Mouse (Mus musculus) liver, embryonic 14.5 days (tissue): ENCODE data around the gene Olfr1049. TPM values are rescaled to one million over a fixed set of nuclear protein-coding genes. Genes with fewer than 3 reads are reported as not detected.
"Not testable (repeated sequence)": the region's sequence is repeated elsewhere in the genome, so short reads cannot be mapped to it uniquely, and the experiment has no call there.

Experiments used
- ATAC-seq: fragments of 200-750 bp; cut with Nextera tagmentation; 2 replicates; pipeline ENCODE4 v1.8.0; 2017; ENCODE audit warnings: moderate number of reproducible peaks, mild to moderate bottlenecking, moderate library complexity; ENCODE audit not compliant: insufficient read depth
- DNase-seq, 3 experiments: peaks; one replicate each; pipeline ENCODE4 v3.0.0-alpha.2; 2012 to 2013; ENCODE audit warnings: low read depth in 3 of 3, low spot score in 3 of 3
- H3K27ac ChIP-seq: fragments of 300-500 bp; sonication (generic); 2 replicates; pipeline ENCODE4 v1.5.1; 2014; ENCODE audit warnings: moderate library complexity, mild to moderate bottlenecking, control low read depth, inconsistent platforms
- H3K27me3 ChIP-seq: fragments of 300-500 bp; sonication (generic); 2 replicates; pipeline ENCODE4 v1.6.1; 2014; ENCODE audit warnings: mild to moderate bottlenecking, low read length, moderate library complexity; ENCODE audit not compliant: control insufficient read depth, insufficient read depth
- H3K36me3 ChIP-seq: fragments of 300-500 bp; sonication (generic); replicated peaks from 2 replicates; pipeline ENCODE4 v1.6.1; 2014; ENCODE audit warnings: low read depth; ENCODE audit not compliant: control insufficient read depth, insufficient read depth
- H3K4me1 ChIP-seq, 2 experiments: fragments of 200-500 bp in 1 of 2; fragments of 300-500 bp in 1 of 2; sonication (generic) in 1 of 2; replicated peaks; 2 replicates each; pipeline ENCODE4 v1.6.1; 2012 to 2014; ENCODE audit warnings: antibody characterized with exemption in 1 of 2, inconsistent platforms in 1 of 2, low read length in 1 of 2; ENCODE audit not compliant: control insufficient read depth in 2 of 2, insufficient read depth in 2 of 2
- H3K4me2 ChIP-seq: fragments of 300-500 bp; sonication (generic); 2 replicates; pipeline ENCODE4 v1.6.1; 2014; ENCODE audit warnings: low read depth, mild to moderate bottlenecking, control low read depth, moderate library complexity
- H3K4me3 ChIP-seq, 2 experiments: fragments of 200-500 bp in 1 of 2; fragments of 300-500 bp in 1 of 2; sonication (generic) in 1 of 2; 2 replicates each; pipeline ENCODE4 v1.5.1; 2012 to 2014; ENCODE audit warnings: low read depth in 2 of 2, low read length in 2 of 2, mild to moderate bottlenecking in 2 of 2, control low read depth in 1 of 2, inconsistent platforms in 1 of 2, moderate library complexity in 1 of 2; ENCODE audit not compliant: insufficient read depth in 1 of 2
- H3K9ac ChIP-seq: fragments of 300-500 bp; sonication (generic); replicated peaks from 2 replicates; pipeline ENCODE4 v1.6.1; 2014; ENCODE audit warnings: mild to moderate bottlenecking, control low read depth, moderate library complexity
- H3K9me3 ChIP-seq: fragments of 300-500 bp; sonication (generic); 2 replicates; pipeline ENCODE4 v1.6.1; 2016; ENCODE audit warnings: low read length, mixed read lengths; ENCODE audit not compliant: control insufficient read depth
- CTCF ChIP-seq: IDR thresholded peaks from 2 replicates; pipeline ENCODE4 v1.5.1; 2016; ENCODE audit warnings: antibody characterized with exemption, low read depth, control low read depth
- EP300 ChIP-seq: IDR thresholded peaks from 2 replicates; pipeline ENCODE4 v1.6.1; 2016; ENCODE audit warnings: antibody characterized with exemption, low read depth
- WGBS: fragments of 180-500 bp; shearing (Covaris S2); extraction: QIAGEN DNeasy Blood & Tissue Kit; methylation state at CpG from one replicate; pipeline ENCODE4 v1.1.7; 2014; ENCODE audit not compliant: insufficient replicate concordance; 5-methylcytosine and 5-hydroxymethylcytosine counted together
- polyA plus RNA-seq, 2 experiments: library from polyadenylated mRNA; depleted of rRNA in 1 of 2; stranded (reverse) in 1 of 2; unstranded in 1 of 2; fragments of >200 nt; fragmentation: Nextera tagmentation in 1 of 2; extraction: Ambion mirVana in 1 of 2; gene quantifications; 2 replicates each; pipeline versions ENCODE4 v1.2.1 to v1.2.3; 2012 to 2014

Gene Olfr1049
- polyA plus RNA-seq (2012; rRNA removed) (not detected in 2 replicates), polyA plus RNA-seq (2014; fragmentation: Nextera tagmentation; extraction: Ambion mirVana) (not detected in 2 replicates)

DNA sequence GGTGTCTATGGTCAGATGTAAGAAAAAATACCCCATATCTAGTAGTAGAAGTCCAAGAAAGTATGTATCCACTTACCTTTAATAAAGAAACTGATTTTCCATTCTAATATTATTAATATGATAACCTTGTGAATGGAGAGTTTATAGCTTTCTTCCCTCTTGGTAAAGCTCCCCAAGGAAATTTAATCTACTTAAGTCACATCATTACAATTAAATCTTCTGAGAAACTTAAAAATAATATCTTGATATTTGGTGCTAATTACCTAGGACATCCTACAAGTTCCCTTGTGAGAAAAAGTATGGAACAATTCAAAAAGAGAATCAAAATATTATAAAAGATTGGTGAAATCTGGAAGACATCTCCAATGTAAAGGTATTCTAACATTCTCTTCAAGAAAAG is at the start of gene Olfr1049:
TSS of gene Olfr1049 (minus strand) at position 101 of the 400 bp plus-strand sequence.
- not testable (repeated sequence) for H3K4me3 ChIP-seq, H3K27me3 ChIP-seq, H3K27ac ChIP-seq, ATAC-seq, H3K4me2 ChIP-seq, H3K4me1 ChIP-seq, H3K36me3 ChIP-seq, H3K9me3 ChIP-seq, H3K9ac ChIP-seq, DNase-seq

DNA sequence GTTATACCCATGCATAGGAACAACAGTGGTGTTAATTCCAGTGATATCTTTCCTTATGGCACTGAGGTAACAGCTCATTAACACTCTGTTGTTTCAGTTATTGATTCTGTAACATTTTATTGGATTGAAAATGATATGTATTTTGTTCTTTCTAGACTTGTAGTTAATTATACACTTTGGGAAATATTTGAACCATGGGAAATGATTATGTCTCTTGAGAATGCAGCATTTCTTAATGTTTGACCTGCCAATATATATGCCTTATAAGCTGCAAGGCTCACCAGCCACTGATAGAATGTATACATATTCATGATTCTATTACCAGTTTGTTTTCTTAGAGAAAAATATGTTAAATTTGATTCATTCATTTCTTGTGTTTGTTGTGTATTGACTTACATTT is 34.0 kb upstream of the Olfr1049 start, which contains the start of gene Olfr1052:
TSS of gene Olfr1052 (plus strand) at position 301 of the 400 bp plus-strand sequence.
- H3K4me3 ChIP-seq: no peak within 1 kb of the TSS
- H3K27ac ChIP-seq: no peak within 1 kb of the TSS
- H3K27me3 ChIP-seq: no peaks in the 10 kb centered on the region
- H3K4me2 ChIP-seq: no peak within 1 kb of the TSS
- no peaks in the 10 kb centered on the region for H3K9me3 ChIP-seq
- no peaks in the 10 kb centered on the region for H3K4me1 ChIP-seq
- no peaks in the 10 kb centered on the region for H3K36me3 ChIP-seq
- ATAC-seq: no peak
- TF ChIP-seq EP300: no peak
- TF ChIP-seq CTCF: no peak
- H3K9ac ChIP-seq: no peak within 1 kb of the TSS
- no peak for DNase-seq

DNA sequence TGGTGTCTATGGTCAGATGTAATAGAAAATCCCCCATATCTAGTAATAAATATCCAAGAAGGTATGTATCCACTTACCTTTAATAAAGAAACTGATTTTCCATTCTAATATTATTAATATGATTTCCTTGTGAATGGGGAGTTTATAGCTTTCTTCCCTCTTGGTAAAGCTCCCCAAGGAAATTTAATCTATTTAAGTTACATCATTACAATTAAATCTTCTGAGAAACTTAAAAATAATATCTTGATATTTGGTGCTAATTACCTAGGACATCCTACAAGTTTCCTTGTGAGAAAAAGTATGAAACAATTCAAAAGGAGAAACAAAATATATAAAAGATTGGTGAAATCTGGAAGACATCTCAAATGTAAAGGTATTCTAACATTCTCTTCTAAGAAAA is 20.9 kb upstream of the Olfr1049 start, which contains the start of gene Olfr1051:
TSS of gene Olfr1051 (minus strand) at position 101 of the 400 bp plus-strand sequence.
- H3K36me3 ChIP-seq, H3K9ac ChIP-seq, H3K4me3 ChIP-seq, DNase-seq, H3K27ac ChIP-seq, H3K4me2 ChIP-seq, H3K9me3 ChIP-seq, H3K4me1 ChIP-seq, H3K27me3 ChIP-seq, ATAC-seq: not testable (repeated sequence)

DNA sequence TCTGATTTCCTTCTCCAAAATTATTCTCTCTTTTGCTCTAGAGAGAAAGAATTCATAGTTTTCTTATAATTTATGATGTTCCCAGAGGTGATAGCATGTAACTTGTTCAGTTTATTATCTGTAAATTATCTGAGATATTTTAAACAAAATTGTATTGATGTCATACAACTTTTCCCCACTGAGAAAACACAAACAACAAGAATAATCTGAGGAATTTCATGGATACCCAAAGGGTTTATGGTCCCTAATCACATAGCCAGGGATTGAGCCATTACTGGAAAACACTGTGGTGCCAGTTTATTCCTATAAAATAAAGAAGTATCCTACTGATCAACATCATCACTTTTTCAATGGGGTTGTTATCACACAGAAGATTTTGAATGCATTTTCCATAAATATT is 17.9 kb downstream of the Olfr1049 start, which contains the start of gene Olfr1048:
TSS of gene Olfr1048 (minus strand) at position 101 of the 400 bp plus-strand sequence.
- no peak within 1 kb of the TSS for H3K27ac ChIP-seq
- DNase-seq (no peak), ATAC-seq (no peak)
- H3K9me3 ChIP-seq: no peaks in the 10 kb centered on the region
- no peak within 1 kb of the TSS for H3K4me2 ChIP-seq
- H3K9ac ChIP-seq: no peak within 1 kb of the TSS
- no peak within 1 kb of the TSS for H3K4me3 ChIP-seq
- no peaks in the 10 kb centered on the region for H3K36me3 ChIP-seq
- H3K4me1 ChIP-seq: no peaks in the 10 kb centered on the region
- TF ChIP-seq EP300 (no peak), CTCF (no peak)
- no peaks in the 10 kb centered on the region for H3K27me3 ChIP-seq

DNA sequence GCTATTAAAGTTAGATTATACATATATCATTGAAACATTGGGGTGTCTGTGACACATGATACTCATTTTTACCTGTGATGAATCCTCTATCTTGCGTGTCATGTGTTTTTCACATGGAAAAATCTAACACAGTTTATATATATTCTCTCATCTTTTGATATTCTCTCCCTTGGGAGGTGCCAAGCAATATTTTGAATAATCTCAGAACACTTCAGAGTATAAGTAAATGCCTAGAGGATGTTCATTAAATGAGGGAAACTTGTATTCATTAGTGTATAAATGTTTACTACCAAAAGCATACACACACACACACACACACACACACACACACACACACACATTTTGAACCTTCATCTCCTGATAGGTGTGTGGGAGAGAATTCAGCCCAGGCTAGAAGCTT is 26.8 kb downstream of the Olfr1049 start, which contains the start of gene Olfr1047:
TSS of gene Olfr1047 (minus strand) at position 101 of the 400 bp plus-strand sequence.
- H3K9ac ChIP-seq: no peak within 1 kb of the TSS
- H3K4me1 ChIP-seq: no peaks in the 10 kb centered on the region
- H3K27ac ChIP-seq: no peak within 1 kb of the TSS
- no peaks in the 10 kb centered on the region for H3K36me3 ChIP-seq
- DNase-seq (no peak), ATAC-seq (no peak)
- no peak within 1 kb of the TSS for H3K4me2 ChIP-seq
- TF ChIP-seq EP300: no peak
- no peak for TF ChIP-seq CTCF
- no peaks in the 10 kb centered on the region for H3K27me3 ChIP-seq
- H3K4me3 ChIP-seq: no peak within 1 kb of the TSS
- WGBS: 54% methylated on average over 1 of the region's 1 CpGs
- no peaks in the 10 kb centered on the region for H3K9me3 ChIP-seq

DNA sequence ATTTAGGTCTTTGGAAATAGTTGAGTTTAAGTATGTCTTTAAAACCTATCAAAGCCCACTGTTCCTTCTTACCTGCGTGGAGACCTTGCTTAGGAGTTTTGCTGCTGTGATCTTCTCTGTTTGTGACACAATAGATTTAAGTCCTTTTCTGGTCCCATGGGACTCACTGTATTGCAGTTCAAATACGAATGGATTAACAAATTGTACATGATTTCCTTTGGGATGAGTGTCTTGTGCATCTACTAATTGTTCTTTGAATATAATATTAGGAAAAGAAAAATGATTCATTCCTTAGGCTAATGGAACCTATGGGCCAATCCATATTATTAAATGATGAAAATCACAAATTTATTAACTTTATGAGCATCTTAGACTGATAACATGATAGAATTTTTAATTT is 38.9 kb downstream of the Olfr1049 start, which contains the start of gene Olfr1046:
TSS of gene Olfr1046 (minus strand) at position 101 of the 400 bp plus-strand sequence.
- DNase-seq (no peak), ATAC-seq (no peak)
- TF ChIP-seq EP300: no peak
- no peak for TF ChIP-seq CTCF
- Histone ChIP-seq H3K4me1 (no peaks in the 10 kb centered on the region), H3K9me3 (no peaks in the 10 kb centered on the region), H3K4me3 (no peak within 1 kb of the TSS), H3K9ac (no peak within 1 kb of the TSS), H3K27me3 (no peaks in the 10 kb centered on the region), H3K36me3 (no peaks in the 10 kb centered on the region), H3K4me2 (no peak within 1 kb of the TSS), H3K27ac (no peak within 1 kb of the TSS)
- WGBS: 31% methylated on average over 2 of the region's 2 CpGs

Other genes with a start within 250 kb of the Olfr1049 start
- 0.19 and 0.27 TPM in 2 replicates for gene Olfr1033, start 237.7 kb downstream of the Olfr1049 start, polyA plus RNA-seq (2012; rRNA removed)
- 0.51 and 0.61 TPM in 2 replicates for gene Olfr1033, start 237.7 kb downstream of the Olfr1049 start, polyA plus RNA-seq (2014; fragmentation: Nextera tagmentation; extraction: Ambion mirVana)
- 0.06 TPM in 2 replicates for gene Olfr1034, start 212.5 kb downstream of the Olfr1049 start, polyA plus RNA-seq (2012; rRNA removed)
- 0.04 TPM in 1 of 2 replicates, not detected in the other for gene Olfr1034, start 212.5 kb downstream of the Olfr1049 start, polyA plus RNA-seq (2014; fragmentation: Nextera tagmentation; extraction: Ambion mirVana)
- not detected in 2 replicates for gene Olfr1036, start 184.3 kb downstream of the Olfr1049 start, polyA plus RNA-seq (2012; rRNA removed)
- gene Olfr1036, start 184.3 kb downstream of the Olfr1049 start, polyA plus RNA-seq (2014; fragmentation: Nextera tagmentation; extraction: Ambion mirVana): not detected in 2 replicates
- gene Olfr1037, start 170.9 kb downstream of the Olfr1049 start, polyA plus RNA-seq (2012; rRNA removed): not detected in 2 replicates
- not detected in 2 replicates for gene Olfr1037, start 170.9 kb downstream of the Olfr1049 start, polyA plus RNA-seq (2014; fragmentation: Nextera tagmentation; extraction: Ambion mirVana)
- gene Olfr1039, start 122.4 kb downstream of the Olfr1049 start, polyA plus RNA-seq (2012; rRNA removed): not detected in 2 replicates
- gene Olfr1039, start 122.4 kb downstream of the Olfr1049 start, polyA plus RNA-seq (2014; fragmentation: Nextera tagmentation; extraction: Ambion mirVana): not detected in 2 replicates
- not detected in 2 replicates for gene Olfr1040, start 111.6 kb downstream of the Olfr1049 start, polyA plus RNA-seq (2012; rRNA removed)
- not detected in 2 replicates for gene Olfr1040, start 111.6 kb downstream of the Olfr1049 start, polyA plus RNA-seq (2014; fragmentation: Nextera tagmentation; extraction: Ambion mirVana)
- not detected in 2 replicates for gene Olfr1042, start 96.5 kb downstream of the Olfr1049 start, polyA plus RNA-seq (2012; rRNA removed)
- gene Olfr1042, start 96.5 kb downstream of the Olfr1049 start, polyA plus RNA-seq (2014; fragmentation: Nextera tagmentation; extraction: Ambion mirVana): not detected in 2 replicates
- not detected in 2 replicates for gene Olfr1043, start 90.8 kb downstream of the Olfr1049 start, polyA plus RNA-seq (2012; rRNA removed)
- gene Olfr1043, start 90.8 kb downstream of the Olfr1049 start, polyA plus RNA-seq (2014; fragmentation: Nextera tagmentation; extraction: Ambion mirVana): not detected in 2 replicates
- not detected in 2 replicates for gene Olfr1044, start 80.5 kb downstream of the Olfr1049 start, polyA plus RNA-seq (2012; rRNA removed)
- gene Olfr1044, start 80.5 kb downstream of the Olfr1049 start, polyA plus RNA-seq (2014; fragmentation: Nextera tagmentation; extraction: Ambion mirVana): not detected in 2 replicates
- gene Olfr52, start 72.6 kb downstream of the Olfr1049 start, polyA plus RNA-seq (2012; rRNA removed): not detected in 2 replicates
- gene Olfr52, start 72.6 kb downstream of the Olfr1049 start, polyA plus RNA-seq (2014; fragmentation: Nextera tagmentation; extraction: Ambion mirVana): not detected in 2 replicates
- gene Olfr1045, start 55.3 kb downstream of the Olfr1049 start, polyA plus RNA-seq (2012; rRNA removed): not detected in 2 replicates
- not detected in 2 replicates for gene Olfr1045, start 55.3 kb downstream of the Olfr1049 start, polyA plus RNA-seq (2014; fragmentation: Nextera tagmentation; extraction: Ambion mirVana)
- not detected in 2 replicates for gene Olfr1046, start 39.0 kb downstream of the Olfr1049 start, polyA plus RNA-seq (2012; rRNA removed)
- not detected in 2 replicates for gene Olfr1046, start 39.0 kb downstream of the Olfr1049 start, polyA plus RNA-seq (2014; fragmentation: Nextera tagmentation; extraction: Ambion mirVana)
- gene Olfr1047, start 26.9 kb downstream of the Olfr1049 start, polyA plus RNA-seq (2012; rRNA removed): not detected in 2 replicates
- gene Olfr1047, start 26.9 kb downstream of the Olfr1049 start, polyA plus RNA-seq (2014; fragmentation: Nextera tagmentation; extraction: Ambion mirVana): not detected in 2 replicates
- gene Olfr1048, start 18.0 kb downstream of the Olfr1049 start, polyA plus RNA-seq (2012; rRNA removed): not detected in 2 replicates
- not detected in 2 replicates for gene Olfr1048, start 18.0 kb downstream of the Olfr1049 start, polyA plus RNA-seq (2014; fragmentation: Nextera tagmentation; extraction: Ambion mirVana)
- not detected in 2 replicates for gene Olfr1051, start 20.8 kb upstream of the Olfr1049 start, polyA plus RNA-seq (2012; rRNA removed)
- gene Olfr1051, start 20.8 kb upstream of the Olfr1049 start, polyA plus RNA-seq (2014; fragmentation: Nextera tagmentation; extraction: Ambion mirVana): not detected in 2 replicates
- not detected in 2 replicates for gene Olfr1052, start 34.1 kb upstream of the Olfr1049 start, polyA plus RNA-seq (2012; rRNA removed)
- gene Olfr1052, start 34.1 kb upstream of the Olfr1049 start, polyA plus RNA-seq (2014; fragmentation: Nextera tagmentation; extraction: Ambion mirVana): not detected in 2 replicates
- not detected in 2 replicates for gene Olfr1053, start 57.0 kb upstream of the Olfr1049 start, polyA plus RNA-seq (2012; rRNA removed)
- gene Olfr1053, start 57.0 kb upstream of the Olfr1049 start, polyA plus RNA-seq (2014; fragmentation: Nextera tagmentation; extraction: Ambion mirVana): not detected in 2 replicates
- not detected in 2 replicates for gene Olfr1054, start 77.1 kb upstream of the Olfr1049 start, polyA plus RNA-seq (2012; rRNA removed)
- not detected in 2 replicates for gene Olfr1054, start 77.1 kb upstream of the Olfr1049 start, polyA plus RNA-seq (2014; fragmentation: Nextera tagmentation; extraction: Ambion mirVana)
- not detected in 2 replicates for gene Olfr1055, start 92.0 kb upstream of the Olfr1049 start, polyA plus RNA-seq (2012; rRNA removed)
- gene Olfr1055, start 92.0 kb upstream of the Olfr1049 start, polyA plus RNA-seq (2014; fragmentation: Nextera tagmentation; extraction: Ambion mirVana): not detected in 2 replicates
- not detected in 2 replicates for gene Olfr1056, start 104.1 kb upstream of the Olfr1049 start, polyA plus RNA-seq (2012; rRNA removed)
- gene Olfr1056, start 104.1 kb upstream of the Olfr1049 start, polyA plus RNA-seq (2014; fragmentation: Nextera tagmentation; extraction: Ambion mirVana): not detected in 2 replicates
- not detected in 2 replicates for gene Olfr1057, start 120.1 kb upstream of the Olfr1049 start, polyA plus RNA-seq (2012; rRNA removed)
- not detected in 2 replicates for gene Olfr1057, start 120.1 kb upstream of the Olfr1049 start, polyA plus RNA-seq (2014; fragmentation: Nextera tagmentation; extraction: Ambion mirVana)
- gene Olfr1058, start 130.2 kb upstream of the Olfr1049 start, polyA plus RNA-seq (2012; rRNA removed): not detected in 2 replicates
- gene Olfr1058, start 130.2 kb upstream of the Olfr1049 start, polyA plus RNA-seq (2014; fragmentation: Nextera tagmentation; extraction: Ambion mirVana): not detected in 2 replicates
- gene Olfr1061, start 155.7 kb upstream of the Olfr1049 start, polyA plus RNA-seq (2012; rRNA removed): not detected in 2 replicates
- gene Olfr1061, start 155.7 kb upstream of the Olfr1049 start, polyA plus RNA-seq (2014; fragmentation: Nextera tagmentation; extraction: Ambion mirVana): not detected in 2 replicates
- gene Olfr1062, start 168.4 kb upstream of the Olfr1049 start, polyA plus RNA-seq (2012; rRNA removed): not detected in 2 replicates
- gene Olfr1062, start 168.4 kb upstream of the Olfr1049 start, polyA plus RNA-seq (2014; fragmentation: Nextera tagmentation; extraction: Ambion mirVana): not detected in 2 replicates
- not detected in 2 replicates for gene Olfr1065, start 192.3 kb upstream of the Olfr1049 start, polyA plus RNA-seq (2012; rRNA removed)
- gene Olfr1065, start 192.3 kb upstream of the Olfr1049 start, polyA plus RNA-seq (2014; fragmentation: Nextera tagmentation; extraction: Ambion mirVana): not detected in 2 replicates
- not detected in 2 replicates for gene Olfr1066, start 197.9 kb upstream of the Olfr1049 start, polyA plus RNA-seq (2012; rRNA removed)
- not detected in 2 replicates for gene Olfr1066, start 197.9 kb upstream of the Olfr1049 start, polyA plus RNA-seq (2014; fragmentation: Nextera tagmentation; extraction: Ambion mirVana)
- not detected in 2 replicates for gene Olfr228, start 229.1 kb upstream of the Olfr1049 start, polyA plus RNA-seq (2012; rRNA removed)
- not detected in 2 replicates for gene Olfr228, start 229.1 kb upstream of the Olfr1049 start, polyA plus RNA-seq (2014; fragmentation: Nextera tagmentation; extraction: Ambion mirVana)